Mouse (Mus musculus) forebrain, postnatal 0 days (tissue): ENCODE results near the gene Taf1c. TPM values are rescaled to one million over a fixed set of nuclear protein-coding genes. Genes with fewer than 3 reads are reported as not detected.

Experiments
- ATAC-seq: fragments of 200-750 bp; cut with Nextera tagmentation; 2 replicates; pipeline ENCODE4 v1.8.0; 2017; ENCODE audit warnings: mild to moderate bottlenecking, moderate library complexity
- DNase-seq: peaks from one replicate; pipeline ENCODE4 v3.0.0-alpha.2; 2015
- H3K27ac ChIP-seq: fragments of 300-500 bp; sonication (generic); 2 replicates; pipeline ENCODE4 v1.5.1; 2014; ENCODE audit warnings: low read depth, mild to moderate bottlenecking, antibody characterized with exemption, low read length, moderate library complexity, mixed read lengths
- H3K27me3 ChIP-seq: fragments of 300-500 bp; sonication (generic); 2 replicates; pipeline ENCODE4 v1.6.1; 2014; ENCODE audit warnings: mild to moderate bottlenecking, low read length, mixed read lengths; ENCODE audit not compliant: insufficient read depth
- H3K36me3 ChIP-seq: fragments of 300-500 bp; sonication (generic); 2 replicates; pipeline ENCODE4 v1.6.1; 2014; ENCODE audit warnings: mild to moderate bottlenecking, moderate library complexity; ENCODE audit not compliant: insufficient read depth
- H3K4me1 ChIP-seq: fragments of 300-500 bp; sonication (generic); 2 replicates; pipeline ENCODE4 v1.6.1; 2014; ENCODE audit warnings: antibody characterized with exemption; ENCODE audit not compliant: insufficient read depth
- H3K4me2 ChIP-seq: fragments of 300-500 bp; sonication (generic); 2 replicates; pipeline ENCODE4 v1.6.1; 2014; ENCODE audit warnings: low read depth, mild to moderate bottlenecking, moderate library complexity
- H3K4me3 ChIP-seq: fragments of 300-500 bp; sonication (generic); 2 replicates; pipeline ENCODE4 v1.5.1; 2014; ENCODE audit warnings: low read depth, low read length, mixed read lengths
- H3K9ac ChIP-seq: fragments of 300-500 bp; sonication (generic); 2 replicates; pipeline ENCODE4 v1.6.1; 2014; ENCODE audit warnings: mild to moderate bottlenecking
- H3K9me3 ChIP-seq: fragments of 300-500 bp; sonication (generic); 2 replicates; pipeline ENCODE4 v1.6.1; 2016; ENCODE audit warnings: low read length
- CTCF ChIP-seq: sonication (generic); IDR thresholded peaks from 2 replicates; pipeline ENCODE4 v1.5.1; 2016; ENCODE audit warnings: antibody characterized with exemption, control low read depth, low read depth
- WGBS: fragments of 180-500 bp; shearing (Covaris S2); extraction: QIAGEN DNeasy Blood & Tissue Kit; methylation state at CpG from one replicate; pipeline ENCODE4 v1.1.7; 2014; 5-methylcytosine and 5-hydroxymethylcytosine counted together
- polyA plus RNA-seq: library from polyadenylated mRNA; unstranded; fragments of >200 nt; fragmentation: Nextera tagmentation; extraction: Ambion mirVana; gene quantifications from 2 replicates; pipeline ENCODE4 v1.2.1, GENCODE M21; 2015
- total RNA-seq: library from RNA; depleted of rRNA; stranded (reverse); fragments of >200 nt; gene quantifications from 2 replicates; pipeline ENCODE4 v1.2.3, GENCODE M21; 2014; rRNA removed

Gene Taf1c
- total and polyA plus RNA-seq, 2 experiments from 2014 or later: 10.9 to 17.6 TPM

DNA sequence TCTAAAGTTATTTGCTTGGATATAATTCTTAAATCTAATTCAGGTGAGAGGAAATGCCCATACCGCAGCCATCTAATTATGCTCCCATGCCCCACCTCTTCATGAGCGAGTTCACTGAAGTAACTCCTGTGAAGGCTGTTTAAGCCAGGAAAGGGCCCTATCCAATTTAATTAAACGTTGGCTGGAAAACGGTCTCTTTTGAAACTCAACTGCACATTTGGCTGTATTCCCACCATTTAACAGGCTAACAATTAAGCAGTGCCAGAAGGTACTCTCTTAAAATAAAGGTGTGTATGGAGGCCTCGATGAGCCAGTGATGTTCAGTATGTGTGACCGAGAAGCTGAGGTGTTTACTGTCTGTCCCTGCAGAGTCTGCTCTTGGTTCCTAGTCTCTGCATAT, 49.2 kb downstream of the Taf1c start:
- Histone ChIP-seq H3K9ac (no peak overlapping the region), H3K4me2 (no peak overlapping the region), H3K9me3 (no peaks in the 10 kb centered on the region), H3K27me3 (no peaks in the 10 kb centered on the region), H3K4me3 (no peak overlapping the region), H3K27ac (no peak overlapping the region), H3K4me1 (peaks cover 13% of the 10 kb centered on the region; the same call in 1 of the 2 replicates), H3K36me3 (peaks cover 6% of the 10 kb centered on the region)
- no peak for TF ChIP-seq CTCF
- 30% methylated on average over 6 of the region's 6 CpGs for WGBS
- DNase-seq (no peak), ATAC-seq (no peak)

DNA sequence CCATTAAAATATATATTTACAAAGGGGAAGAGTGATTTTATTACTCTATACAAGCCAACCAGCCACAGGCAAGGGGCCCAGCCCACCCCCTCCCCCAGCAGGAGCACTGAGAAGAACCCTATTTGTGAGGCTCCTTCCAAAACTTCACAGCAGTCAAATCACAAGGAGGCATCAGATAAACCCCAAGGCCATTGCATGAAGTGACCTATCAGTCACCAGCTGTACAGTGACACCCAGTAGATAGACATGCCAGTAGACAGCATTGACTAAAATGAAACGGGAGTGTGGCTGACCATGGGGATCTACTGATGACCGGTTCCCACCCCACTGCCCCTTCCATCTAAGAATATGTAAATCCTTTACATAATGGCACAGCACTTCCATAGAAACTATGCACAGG, 52.1 kb downstream of the Taf1c start:
- H3K9me3 ChIP-seq: no peaks in the 10 kb centered on the region
- H3K36me3 ChIP-seq: no peaks in the 10 kb centered on the region
- H3K4me1 ChIP-seq: peaks cover 10% of the 10 kb centered on the region; the same call in 1 of the 2 replicates
- WGBS: 76% methylated on average over 2 of the region's 2 CpGs
- no peak overlapping the region for H3K4me3 ChIP-seq
- no peak for TF ChIP-seq CTCF
- ATAC-seq (no peak), DNase-seq (no peak)
- H3K27me3 ChIP-seq: no peaks in the 10 kb centered on the region
- no peak overlapping the region for H3K4me2 ChIP-seq
- no peak overlapping the region for H3K9ac ChIP-seq
- H3K27ac ChIP-seq: no peak overlapping the region

- DNase-seq (no peak), ATAC-seq (no peak)
- no peak overlapping the region for H3K4me3 ChIP-seq
- H3K27me3 ChIP-seq: no peaks in the 10 kb centered on the region
- no peak overlapping the region for H3K4me2 ChIP-seq
- 78% methylated on average over 7 of the region's 7 CpGs for WGBS
- TF ChIP-seq CTCF: no peak
- no peaks in the 10 kb centered on the region for H3K4me1 ChIP-seq
- H3K9ac ChIP-seq: no peak overlapping the region
- H3K36me3 ChIP-seq: peaks cover 28% of the 10 kb centered on the region
- no peak overlapping the region for H3K27ac ChIP-seq
- no peaks in the 10 kb centered on the region for H3K9me3 ChIP-seq
These were observed 56.4 kb downstream of the Taf1c start for GRCm38 (mm10) chr8:119548560-119549113.

Other genes with a start within 250 kb of the Taf1c start
- 27.6 and 27.9 TPM in 2 replicates for gene Mlycd, start 210.3 kb downstream of the Taf1c start, total RNA-seq
- 20.3 and 21.3 TPM in 2 replicates for gene Mlycd, start 210.3 kb downstream of the Taf1c start, polyA plus RNA-seq
- gene Osgin1, start 171.1 kb downstream of the Taf1c start, total RNA-seq: not detected in 2 replicates
- gene Osgin1, start 171.1 kb downstream of the Taf1c start, polyA plus RNA-seq: 0.12 and 0.19 TPM in 2 replicates
- gene Necab2, start 158.5 kb downstream of the Taf1c start, total RNA-seq: 41.1 and 58.5 TPM in 2 replicates
- gene Necab2, start 158.5 kb downstream of the Taf1c start, polyA plus RNA-seq: 35.0 and 56.1 TPM in 2 replicates
- gene Slc38a8, start 103.5 kb downstream of the Taf1c start, total RNA-seq: not detected in 2 replicates
- 0.12 TPM in 1 of 2 replicates, not detected in the other for gene Slc38a8, start 103.5 kb downstream of the Taf1c start, polyA plus RNA-seq
- 72.4 and 75.5 TPM in 2 replicates for gene Mbtps1, start 46.5 kb downstream of the Taf1c start, total RNA-seq
- gene Mbtps1, start 46.5 kb downstream of the Taf1c start, polyA plus RNA-seq: 37.7 and 48.0 TPM in 2 replicates
- 144 and 158 TPM in 2 replicates for gene Hsdl1, start 30.0 kb downstream of the Taf1c start, total RNA-seq
- 144 and 164 TPM in 2 replicates for gene Hsdl1, start 30.0 kb downstream of the Taf1c start, polyA plus RNA-seq
- 0.08 TPM in 1 of 2 replicates, not detected in the other for gene Dnaaf1, start 30.0 kb downstream of the Taf1c start, total RNA-seq
- gene Dnaaf1, start 30.0 kb downstream of the Taf1c start, polyA plus RNA-seq: 0.38 and 0.98 TPM in 2 replicates
- not detected in 2 replicates for gene Adad2, start 7.5 kb upstream of the Taf1c start, total RNA-seq
- 0.09 and 0.16 TPM in 2 replicates for gene Adad2, start 7.5 kb upstream of the Taf1c start, polyA plus RNA-seq
- 0.38 and 1.5 TPM in 2 replicates for gene Kcng4, start 30.5 kb upstream of the Taf1c start, total RNA-seq
- 0.34 and 0.90 TPM in 2 replicates for gene Kcng4, start 30.5 kb upstream of the Taf1c start, polyA plus RNA-seq
- gene Wfdc1, start 61.1 kb upstream of the Taf1c start, total RNA-seq: 8.6 and 8.9 TPM in 2 replicates
- 8.3 and 9.0 TPM in 2 replicates for gene Wfdc1, start 61.1 kb upstream of the Taf1c start, polyA plus RNA-seq
- gene Atp2c2, start 94.8 kb upstream of the Taf1c start, total RNA-seq: not detected in 2 replicates
- gene Atp2c2, start 94.8 kb upstream of the Taf1c start, polyA plus RNA-seq: 0.15 and 0.22 TPM in 2 replicates
- gene Tldc1, start 173.2 kb upstream of the Taf1c start, total RNA-seq: 21.0 and 21.1 TPM in 2 replicates
- 6.8 and 9.4 TPM in 2 replicates for gene Tldc1, start 173.2 kb upstream of the Taf1c start, polyA plus RNA-seq
- gene Cotl1, start 235.3 kb upstream of the Taf1c start, total RNA-seq: 177 and 224 TPM in 2 replicates
- gene Cotl1, start 235.3 kb upstream of the Taf1c start, polyA plus RNA-seq: 134 and 156 TPM in 2 replicates